Mouse (Mus musculus) cerebellum, adult 9-11 months (tissue): ENCODE measurements around the gene Fam19a2.

Source experiments
- DNase-seq: peaks from one replicate; pipeline ENCODE4 v3.0.0; 2022

Fam19a2 gene

GRCm38 (mm10) chr10:123395429-123395828 is 131.6 kb downstream of the Fam19a2 start:
- DNase-seq = no peak

- DNase-seq = no peak
Observed at GRCm38 (mm10) chr10:123398136-123398535, 134.3 kb downstream of the Fam19a2 start.

GRCm38 (mm10) chr10:123401188-123401587 is 137.4 kb downstream of the Fam19a2 start:
- no peak for DNase-seq

GRCm38 (mm10) chr10:123402460-123402859 is 138.7 kb downstream of the Fam19a2 start:
- DNase-seq = no peak

- DNase-seq = no peak
Observed at GRCm38 (mm10) chr10:123414953-123415352, 151.2 kb downstream of the Fam19a2 start.

GRCm38 (mm10) chr10:123416024-123416423 is 152.2 kb downstream of the Fam19a2 start:
- no peak for DNase-seq

GRCm38 (mm10) chr10:123418616-123419173 is 154.9 kb downstream of the Fam19a2 start:
- DNase-seq = no peak

GRCm38 (mm10) chr10:123420249-123420648 is 156.5 kb downstream of the Fam19a2 start:
- DNase-seq = no peak

- DNase-seq = no peak
Observed at GRCm38 (mm10) chr10:123424482-123424881, 160.7 kb downstream of the Fam19a2 start.

- peak; percentile 36 for DNase-seq
Observed at GRCm38 (mm10) chr10:123426527-123427363, 162.9 kb downstream of the Fam19a2 start.

GRCm38 (mm10) chr10:123431569-123431968 is 167.8 kb downstream of the Fam19a2 start:
- DNase-seq = no peak

- DNase-seq = no peak
Observed at GRCm38 (mm10) chr10:123437576-123437975, 173.8 kb downstream of the Fam19a2 start.

- DNase-seq = no peak
Observed at GRCm38 (mm10) chr10:123456800-123457199, 193.0 kb downstream of the Fam19a2 start.

GRCm38 (mm10) chr10:123460466-123460865 is 196.7 kb downstream of the Fam19a2 start:
- DNase-seq = no peak

- no peak for DNase-seq
Observed at GRCm38 (mm10) chr10:123462305-123462704, 198.5 kb downstream of the Fam19a2 start.

GRCm38 (mm10) chr10:123514749-123515148 is 251.0 kb downstream of the Fam19a2 start:
- no peak for DNase-seq

- no peak for DNase-seq
Observed at GRCm38 (mm10) chr10:123520613-123521012, 256.8 kb downstream of the Fam19a2 start.

- no peak for DNase-seq
Observed at GRCm38 (mm10) chr10:123521203-123521602, 257.4 kb downstream of the Fam19a2 start.

GRCm38 (mm10) chr10:123525424-123525823 is 261.6 kb downstream of the Fam19a2 start:
- DNase-seq = no peak

GRCm38 (mm10) chr10:123526059-123526458 is 262.3 kb downstream of the Fam19a2 start:
- DNase-seq = no peak

GRCm38 (mm10) chr10:123536143-123536542 is 272.3 kb downstream of the Fam19a2 start:
- no peak for DNase-seq

- no peak for DNase-seq
Observed at GRCm38 (mm10) chr10:123548391-123548790, 284.6 kb downstream of the Fam19a2 start.

GRCm38 (mm10) chr10:123567677-123568076 is 303.9 kb downstream of the Fam19a2 start:
- no peak for DNase-seq

GRCm38 (mm10) chr10:123570616-123571188 is 306.9 kb downstream of the Fam19a2 start:
- DNase-seq = no peak
